Mouse (Mus musculus): ENCODE results near the gene Ddx49.

- TF ChIP-seq EP300 (IDR thresholded peaks at IDR 0.05; ENCODE audit: low read depth) (no peak), CTCF (IDR thresholded peaks at IDR 0.05; ENCODE audit: low read depth) (no peak)
These were observed 44.8 kb downstream of the Ddx49 start for GRCm38 (mm10) chr8:70257456-70257855.
